Mouse (Mus musculus) retina, embryonic 14.5 days (tissue): ENCODE measurements at regions not wholly inside any gene's neighbourhood (a gene's known extent, or its start where the extent isn't known, plus 50 kb on each side); places are given as distances from the start of the nearest gene placed in this dataset.
A peak's percentile ranks its signal among the peaks of the same experiment; 100 is the strongest.

Source experiments
- DNase-seq: peaks from one replicate; pipeline ENCODE4 v3.0.0-alpha.2; 2015; ENCODE audit warnings: low spot score

- no peak for DNase-seq
Measured at GRCm38 (mm10) chr13:90584766-90585165, 320.4 kb downstream of the Atp6ap1l start.

DNA sequence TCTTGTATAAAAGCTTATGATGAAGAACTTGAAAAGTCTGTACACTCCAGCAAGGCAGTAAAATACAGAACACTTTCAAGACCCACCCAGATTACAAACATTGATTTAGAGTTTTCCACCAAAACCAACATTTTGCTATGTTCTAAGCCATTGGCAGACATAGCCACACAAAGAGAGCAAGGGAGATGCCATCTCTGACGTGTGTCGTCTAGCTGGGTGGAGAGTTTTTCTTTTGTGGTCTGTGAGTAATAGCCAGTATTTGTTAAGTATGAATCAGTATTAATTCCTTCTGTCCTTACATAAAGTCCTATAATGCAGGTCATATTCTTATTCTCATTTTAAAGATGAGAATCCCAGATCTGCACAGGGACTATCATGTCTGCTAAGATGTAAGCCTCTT, 329.8 kb downstream of the Atp6ap1l start:
- DNase-seq, result no peak

DNA sequence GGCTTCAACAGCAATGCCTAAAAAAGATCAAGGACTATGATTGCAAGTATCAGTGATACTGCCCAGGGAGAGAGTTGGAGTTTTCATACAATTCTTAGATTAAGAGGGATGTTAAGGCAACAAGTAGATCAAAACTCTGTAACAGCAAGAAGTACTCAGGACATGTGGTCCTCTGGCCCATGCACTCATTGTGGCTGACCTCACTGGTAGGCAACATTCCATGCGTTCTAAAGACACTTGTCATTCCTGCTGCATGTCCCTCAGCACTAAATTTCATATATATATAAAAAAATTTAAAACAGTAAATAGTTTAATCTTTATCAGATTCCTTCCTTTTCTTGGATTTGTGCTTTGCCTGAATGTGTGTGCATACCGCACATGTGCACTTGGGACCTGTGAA, 332.6 kb downstream of the Atp6ap1l start:
- DNase-seq, result no peak

- DNase-seq, result no peak
Measured at GRCm38 (mm10) chr13:90563183-90563840, 341.8 kb downstream of the Atp6ap1l start.

DNA sequence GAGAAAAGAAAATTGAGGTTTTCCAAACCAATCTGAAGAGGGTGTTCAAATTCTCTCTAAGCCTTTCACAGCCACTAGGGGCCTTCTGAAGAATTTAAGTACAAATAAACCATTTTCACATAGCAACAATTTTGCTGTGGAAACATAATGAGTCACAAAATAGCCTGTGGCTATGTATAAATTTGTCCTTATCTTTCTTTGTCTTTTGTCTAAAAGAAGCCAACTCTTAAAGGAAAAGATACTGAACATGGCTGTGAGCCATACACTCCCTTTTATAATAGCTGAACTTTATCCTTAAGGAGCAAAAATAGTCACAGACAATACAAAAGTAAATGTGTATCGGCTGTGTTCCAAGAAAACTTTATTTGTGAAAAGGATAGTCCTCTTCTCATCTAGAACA, 345.1 kb downstream of the Atp6ap1l start:
- DNase-seq, result no peak

GRCm38 (mm10) chr13:90559481-90559880, 345.7 kb downstream of the Atp6ap1l start:
- no peak for DNase-seq

- DNase-seq, result no peak
Measured at GRCm38 (mm10) chr13:90551166-90551565, 354.0 kb downstream of the Atp6ap1l start.

DNA sequence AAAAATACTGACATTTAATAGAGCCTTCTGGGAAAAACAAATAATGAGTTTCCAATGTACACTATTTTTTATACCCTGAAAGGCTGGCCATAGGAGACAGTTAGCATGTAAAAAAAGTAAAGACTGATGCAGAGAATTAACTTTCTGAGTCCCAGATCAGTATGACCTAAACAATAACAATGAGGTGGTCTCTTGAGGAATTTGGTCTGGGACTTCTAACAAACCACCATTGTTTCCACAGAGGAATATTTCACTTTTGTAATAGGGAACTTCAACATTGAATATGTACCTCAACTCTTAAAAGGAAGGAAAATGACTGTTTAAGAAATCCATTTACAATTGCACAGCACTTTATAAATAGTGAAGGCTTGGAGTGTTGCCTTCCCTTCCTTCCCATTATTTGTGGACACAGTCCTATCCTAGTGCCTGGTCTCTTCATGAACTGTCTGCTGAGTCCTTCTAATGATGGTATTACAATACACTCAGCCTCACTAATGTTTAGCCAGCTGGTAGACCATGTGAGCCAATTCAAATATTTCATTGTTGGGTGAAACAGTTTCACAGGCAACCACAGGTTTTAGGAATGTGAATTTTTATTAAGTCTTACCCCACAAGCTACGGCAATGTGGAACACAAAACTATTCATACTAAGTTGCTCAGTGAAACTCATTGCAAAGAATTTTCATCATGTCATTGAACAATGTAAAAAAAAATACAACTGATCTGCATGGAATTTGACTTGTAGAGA, 358.7 kb downstream of the Atp6ap1l start:
- no peak for DNase-seq

DNA sequence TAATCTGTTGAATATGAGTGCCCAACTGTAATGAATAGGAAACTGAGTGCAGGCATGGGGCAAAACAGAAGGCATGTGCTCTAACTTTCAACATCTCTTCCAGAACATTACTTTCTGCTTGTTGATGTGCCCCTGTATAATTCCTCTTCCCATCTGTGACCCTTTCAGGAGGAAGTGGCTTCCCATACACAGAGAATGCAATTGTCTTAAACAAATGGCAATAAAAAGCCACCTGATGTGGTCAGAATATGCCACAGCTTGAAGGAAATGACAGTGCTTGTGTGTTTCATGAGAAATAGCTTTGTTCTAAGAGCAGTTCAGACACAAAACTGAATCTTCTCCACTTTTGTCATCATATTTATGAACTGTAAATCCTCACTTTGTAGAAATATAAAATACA, 359.3 kb downstream of the Atp6ap1l start:
- no peak for DNase-seq

DNA sequence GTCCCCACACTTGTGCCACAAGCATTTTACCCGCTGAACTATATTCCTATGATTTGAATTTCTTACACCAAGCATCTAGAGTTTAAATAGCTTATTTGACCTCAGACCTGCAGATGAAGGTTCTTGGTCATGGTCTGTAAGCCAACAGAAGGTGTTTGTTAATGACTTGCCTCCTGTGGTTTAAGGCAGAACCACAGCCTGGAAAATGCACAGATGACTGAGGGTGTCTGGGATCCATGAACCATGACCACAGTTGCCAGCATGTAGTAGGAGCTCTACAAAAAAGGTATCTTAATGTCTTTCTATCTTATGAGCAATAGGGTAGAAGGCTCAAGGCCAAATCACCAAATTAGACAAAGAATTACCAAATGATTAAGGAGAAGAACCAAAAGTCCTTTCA, 367.6 kb downstream of the Atp6ap1l start:
- DNase-seq, result no peak

DNA sequence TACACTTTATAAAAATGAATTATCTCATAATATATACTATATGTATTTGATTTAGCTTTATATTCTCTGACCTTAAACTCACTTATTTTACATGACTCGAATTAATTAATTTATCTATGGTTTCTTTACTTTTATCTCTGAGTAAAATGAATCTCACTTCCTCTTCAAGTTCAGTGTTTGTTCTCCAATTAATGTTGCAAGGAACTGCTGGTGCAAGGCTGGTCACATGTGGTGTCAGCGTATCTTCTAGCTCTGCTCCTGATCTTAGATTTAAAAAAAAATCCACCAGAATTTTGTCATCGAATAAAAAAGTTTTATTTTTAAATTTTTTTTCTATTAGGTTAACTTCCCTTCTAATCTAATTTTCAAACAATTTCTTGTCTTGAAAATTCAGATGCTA, 378.2 kb downstream of the Atp6ap1l start:
- no peak for DNase-seq

- no peak for DNase-seq
Measured at GRCm38 (mm10) chr13:90525801-90526200, 379.4 kb downstream of the Atp6ap1l start.

DNA sequence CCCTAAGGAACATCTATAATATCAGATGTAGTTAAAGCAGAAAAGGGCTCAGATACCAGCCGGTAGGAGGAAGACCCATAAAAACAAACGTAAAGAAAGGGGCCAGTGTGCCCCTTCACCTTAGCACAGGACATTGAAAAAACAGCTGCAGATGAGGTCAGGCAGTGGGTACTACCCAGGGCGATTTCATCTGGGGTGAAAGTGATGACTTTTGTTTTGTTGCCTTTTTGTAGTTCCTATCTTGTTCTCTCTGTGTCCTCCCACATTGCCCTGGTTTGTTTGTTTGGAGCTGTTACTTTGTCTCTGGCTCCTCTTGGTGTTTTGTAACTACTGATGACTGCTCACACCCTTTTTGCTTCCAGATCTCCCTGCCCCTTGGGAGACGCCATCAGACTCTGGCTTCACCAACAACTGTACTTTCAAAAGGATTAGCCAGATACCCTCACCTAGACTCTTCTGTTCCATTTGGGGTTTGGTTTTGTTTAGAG, 383.4 kb downstream of the Atp6ap1l start:
- no peak for DNase-seq

DNA sequence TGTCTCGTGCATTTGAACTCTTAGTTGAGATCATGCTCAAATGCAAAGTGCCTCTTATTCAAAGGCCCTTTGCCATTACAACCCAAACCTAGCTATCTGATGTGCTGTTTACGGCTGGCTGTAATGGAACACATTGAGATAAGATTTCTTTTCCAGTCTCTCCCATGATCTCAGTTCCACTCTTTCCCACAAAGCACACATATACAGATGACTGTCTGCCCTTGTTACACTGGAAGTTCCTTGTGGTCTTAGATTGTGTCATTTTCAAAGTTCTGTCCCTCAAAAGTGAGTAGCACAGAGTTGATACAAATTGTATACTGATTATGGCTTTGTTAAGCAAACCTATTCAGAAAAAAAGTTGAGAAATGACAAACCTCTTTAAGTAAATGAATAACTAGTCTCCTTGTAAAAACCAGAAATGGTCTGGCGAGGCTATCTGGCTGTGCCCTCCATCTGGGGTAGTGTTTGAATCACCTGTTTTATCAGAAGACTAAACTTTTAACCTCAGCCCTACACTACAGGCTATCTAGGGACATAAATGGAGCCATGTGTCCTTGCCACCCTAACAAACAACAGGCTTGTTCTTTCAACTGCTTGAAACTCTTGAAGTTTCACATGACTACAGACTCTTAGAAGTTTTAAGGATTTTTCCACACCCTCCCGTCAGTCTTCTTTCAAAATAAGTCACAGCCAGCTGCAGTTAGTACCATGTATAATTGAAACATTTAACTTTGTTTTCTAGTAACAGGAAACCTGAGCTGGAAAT, 384.0 kb downstream of the Atp6ap1l start:
- DNase-seq, result no peak

GRCm38 (mm10) chr13:90515773-90516503, 389.2 kb downstream of the Atp6ap1l start:
- no peak for DNase-seq

DNA sequence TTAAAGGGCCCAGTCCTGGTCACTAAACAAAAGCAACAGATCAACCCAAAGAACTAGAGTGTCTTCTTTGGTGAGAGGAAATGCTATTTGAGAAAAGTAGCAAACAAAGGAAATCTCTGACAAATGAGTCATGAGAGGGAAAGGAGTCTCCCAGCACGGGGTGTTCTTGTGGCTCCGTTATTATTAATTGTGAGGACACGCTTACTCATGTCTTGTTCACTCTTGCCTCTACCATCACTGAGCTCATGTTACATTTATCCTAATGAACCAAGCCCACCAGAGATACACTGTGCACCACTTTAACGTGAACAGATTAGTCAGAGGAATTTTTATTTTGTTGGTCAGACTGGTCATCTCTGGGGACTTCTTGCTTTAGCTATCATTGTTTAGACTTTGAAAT, 391.3 kb downstream of the Atp6ap1l start:
- no peak for DNase-seq

- DNase-seq, result no peak
Measured at GRCm38 (mm10) chr13:90512786-90513401, 392.3 kb downstream of the Atp6ap1l start.

DNA sequence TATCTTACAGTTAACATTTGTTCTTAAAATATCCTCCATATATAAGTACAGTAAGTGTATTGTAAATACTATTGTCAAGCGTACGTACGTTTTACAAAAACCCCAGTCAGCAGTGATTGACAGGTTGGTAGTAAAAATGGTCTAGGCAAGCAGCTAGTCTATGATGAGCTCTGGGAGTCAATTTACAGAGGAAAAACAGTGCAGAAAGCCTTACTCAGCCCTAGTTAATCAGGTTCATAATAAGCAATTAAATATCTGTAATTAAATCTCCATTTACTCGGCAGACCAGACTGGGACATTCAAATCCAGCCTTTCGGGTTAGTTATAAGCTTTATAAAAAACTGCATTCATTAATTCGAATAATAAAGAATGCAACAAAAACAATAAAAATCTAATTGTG, 394.7 kb downstream of the Atp6ap1l start:
- DNase-seq, result no peak

GRCm38 (mm10) chr13:90503188-90503587, 402.0 kb downstream of the Atp6ap1l start:
- DNase-seq, result no peak

GRCm38 (mm10) chr13:90502141-90502540, 403.0 kb downstream of the Atp6ap1l start:
- peak; percentile 46 for DNase-seq

GRCm38 (mm10) chr13:90498978-90499377, 406.2 kb downstream of the Atp6ap1l start:
- no peak for DNase-seq

- no peak for DNase-seq
Measured at GRCm38 (mm10) chr13:90497573-90497972, 407.6 kb downstream of the Atp6ap1l start.
